Mouse (Mus musculus) intestine, embryonic 15.5 days (tissue): ENCODE measurements around the gene Zfp574. TPM values are rescaled to one million over a fixed set of nuclear protein-coding genes. Genes with fewer than 3 reads are reported as not detected.
"Not testable (repeated sequence)": the region's sequence is repeated elsewhere in the genome, so short reads cannot be mapped to it uniquely, and the experiment has no call there.

ENCODE experiments used
- ATAC-seq: fragments of 200-750 bp; cut with Nextera tagmentation; 2 replicates; pipeline ENCODE4 v1.8.0; 2017; ENCODE audit warnings: moderate TSS enrichment, moderate library complexity
- H3K27ac ChIP-seq: fragments of 300-500 bp; sonication (generic); 2 replicates; pipeline ENCODE4 v1.5.1; 2015; ENCODE audit warnings: mild to moderate bottlenecking, inconsistent platforms
- H3K27me3 ChIP-seq: fragments of 300-500 bp; sonication (generic); replicated peaks from 2 replicates; pipeline ENCODE4 v1.6.1; 2015; ENCODE audit warnings: inconsistent platforms
- H3K36me3 ChIP-seq: fragments of 300-500 bp; sonication (generic); 2 replicates; pipeline ENCODE4 v1.6.1; 2015; ENCODE audit warnings: inconsistent platforms
- H3K4me1 ChIP-seq: fragments of 300-500 bp; sonication (generic); replicated peaks from 2 replicates; pipeline ENCODE4 v1.6.1; 2015; ENCODE audit warnings: inconsistent platforms
- H3K4me2 ChIP-seq: fragments of 300-500 bp; sonication (generic); replicated peaks from 2 replicates; pipeline ENCODE4 v1.6.1; 2015; ENCODE audit warnings: mild to moderate bottlenecking, inconsistent platforms
- H3K4me3 ChIP-seq: fragments of 300-500 bp; sonication (generic); replicated peaks from 2 replicates; pipeline ENCODE4 v1.5.1; 2015; ENCODE audit warnings: inconsistent platforms
- H3K9ac ChIP-seq: fragments of 300-500 bp; sonication (generic); 2 replicates; pipeline ENCODE4 v1.6.1; 2015; ENCODE audit warnings: inconsistent platforms
- H3K9me3 ChIP-seq: fragments of 300-500 bp; sonication (generic); 2 replicates; pipeline ENCODE4 v1.6.1; 2016; ENCODE audit warnings: inconsistent platforms
- WGBS: fragments of 180-500 bp; shearing (Covaris S2); methylation state at CpG from one replicate; pipeline ENCODE4 v1.1.7; 2015; 5-methylcytosine and 5-hydroxymethylcytosine counted together
- polyA plus RNA-seq: library from polyadenylated mRNA; unstranded; fragments of >200 nt; fragmentation: Nextera tagmentation; extraction: Ambion mirVana; gene quantifications from 2 replicates; pipeline ENCODE4 v1.2.1, GENCODE M21; 2015

Gene Zfp574
- 24.7 and 25.3 TPM in 2 replicates for polyA plus RNA-seq

DNA sequence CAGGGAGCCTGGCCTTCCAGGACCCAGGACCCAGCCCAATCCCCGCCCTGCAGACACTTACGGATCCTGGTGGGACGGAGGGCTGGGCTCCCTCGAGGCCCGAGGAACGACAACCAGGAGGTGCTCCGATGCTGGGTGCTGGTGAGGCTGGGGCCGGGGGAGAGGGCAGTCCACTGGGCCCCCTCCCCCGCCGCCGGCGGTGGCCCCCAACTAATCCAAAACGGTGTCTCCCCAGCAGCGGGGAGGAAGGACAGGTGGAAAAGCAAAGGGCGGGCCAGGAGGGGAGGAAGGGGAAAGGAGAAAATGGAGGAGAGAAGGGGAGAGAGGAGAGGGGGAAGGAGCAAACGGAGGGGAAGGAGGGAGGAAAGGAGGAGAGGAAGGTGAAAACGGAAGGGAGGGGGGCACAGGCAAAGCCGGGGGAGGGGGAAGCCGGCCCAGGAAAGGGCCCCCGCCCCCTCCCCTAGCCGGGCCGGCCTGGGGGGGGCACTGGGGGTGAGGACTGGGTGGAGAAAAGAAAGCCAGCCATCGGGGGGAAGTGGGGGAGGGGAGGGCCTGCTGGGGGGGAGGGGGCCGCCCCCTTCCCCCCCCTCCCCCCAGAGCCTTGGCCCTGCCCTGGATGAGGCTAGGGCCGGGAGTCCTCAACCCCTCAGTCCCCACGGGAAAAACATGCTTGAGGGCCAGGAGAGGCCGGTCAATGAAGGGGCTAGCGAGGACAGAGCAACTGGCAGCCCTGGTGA lies at the start of gene Zfp574, which contains the start of gene Grik5:
Zfp574 (plus strand) TSS at position 589 of the 737 bp plus-strand sequence.
Grik5 (minus strand) TSS at position 368 of the 737 bp plus-strand sequence.
- Histone ChIP-seq H3K4me1 (peaks cover 27% of the 10 kb centered on the region), H3K36me3 (peaks cover 9% of the 10 kb centered on the region; the same call in 1 of the 2 replicates), H3K27ac (peak within 1 kb of the TSS; percentile 82), H3K4me3 (peak within 1 kb of the TSS; percentile 62), H3K27me3 (no peaks in the 10 kb centered on the region), H3K4me2 (peak within 1 kb of the TSS; percentile 94), H3K9ac (peak within 1 kb of the TSS; percentile 70), H3K9me3 (no peaks in the 10 kb centered on the region)
- ATAC-seq, result no peak; the same call in 1 of the 2 replicates
- WGBS, result 2% methylated on average over 26 of the region's 28 CpGs

GRCm38 (mm10) chr7:25025855-25026439 lies 46.4 kb upstream of the Zfp574 start:
- 0 out of 2 replicates have a peak, but pooled peaks have one; percentile 17 for ATAC-seq
- Histone ChIP-seq H3K9me3 (no peaks in the 10 kb centered on the region), H3K27me3 (no peaks in the 10 kb centered on the region), H3K27ac (no peak overlapping the region), H3K4me2 (no peak overlapping the region), H3K9ac (no peak overlapping the region), H3K36me3 (peaks cover 15% of the 10 kb centered on the region; the same call in 1 of the 2 replicates), H3K4me3 (no peak overlapping the region), H3K4me1 (no peaks in the 10 kb centered on the region)
- WGBS, result 62% methylated on average over 10 of the region's 10 CpGs

GRCm38 (mm10) chr7:25026452-25026851 lies 45.9 kb upstream of the Zfp574 start:
- Histone ChIP-seq H3K36me3 (peaks cover 11% of the 10 kb centered on the region; the same call in 1 of the 2 replicates), H3K4me3 (no peak overlapping the region), H3K27me3 (no peaks in the 10 kb centered on the region), H3K4me1 (no peaks in the 10 kb centered on the region), H3K9ac (no peak overlapping the region), H3K4me2 (no peak overlapping the region), H3K27ac (no peak overlapping the region), H3K9me3 (no peaks in the 10 kb centered on the region)
- ATAC-seq, result no peak
- 71% methylated on average over 7 of the region's 7 CpGs for WGBS

GRCm38 (mm10) chr7:25030032-25030753 lies 42.2 kb upstream of the Zfp574 start:
- 0 out of 2 replicates have a peak, but pooled peaks have one; percentile 34 for ATAC-seq
- Histone ChIP-seq H3K9me3 (no peaks in the 10 kb centered on the region), H3K27ac (no peak overlapping the region), H3K27me3 (no peaks in the 10 kb centered on the region), H3K36me3 (peaks cover 7% of the 10 kb centered on the region; the same call in 1 of the 2 replicates), H3K4me1 (no peaks in the 10 kb centered on the region), H3K4me3 (no peak overlapping the region), H3K4me2 (no peak overlapping the region), H3K9ac (no peak overlapping the region)
- 41% methylated on average over 5 of the region's 5 CpGs for WGBS

- peaks cover 7% of the 10 kb centered on the region; the same call in 1 of the 2 replicates for H3K36me3 ChIP-seq
- H3K27me3 ChIP-seq, result no peaks in the 10 kb centered on the region
- no peak overlapping the region for H3K9ac ChIP-seq
- H3K4me1 ChIP-seq, result no peaks in the 10 kb centered on the region
- no peaks in the 10 kb centered on the region for H3K9me3 ChIP-seq
- no peak for ATAC-seq
- H3K27ac ChIP-seq, result no peak overlapping the region
- no peak overlapping the region for H3K4me3 ChIP-seq
- WGBS, result 80% methylated on average over 3 of the region's 3 CpGs
- no peak overlapping the region for H3K4me2 ChIP-seq
Measured at GRCm38 (mm10) chr7:25031528-25031927, 40.8 kb upstream of the Zfp574 start.

- Histone ChIP-seq H3K4me2 (no peak overlapping the region), H3K9ac (no peak overlapping the region), H3K27ac (no peak overlapping the region), H3K4me3 (no peak overlapping the region), H3K4me1 (no peaks in the 10 kb centered on the region), H3K27me3 (no peaks in the 10 kb centered on the region), H3K9me3 (no peaks in the 10 kb centered on the region), H3K36me3 (no peaks in the 10 kb centered on the region; the same call in 1 of the 2 replicates)
- no peak for ATAC-seq
- 90% methylated on average over 4 of the region's 4 CpGs for WGBS
Measured at GRCm38 (mm10) chr7:25034796-25035195, 37.6 kb upstream of the Zfp574 start.

DNA sequence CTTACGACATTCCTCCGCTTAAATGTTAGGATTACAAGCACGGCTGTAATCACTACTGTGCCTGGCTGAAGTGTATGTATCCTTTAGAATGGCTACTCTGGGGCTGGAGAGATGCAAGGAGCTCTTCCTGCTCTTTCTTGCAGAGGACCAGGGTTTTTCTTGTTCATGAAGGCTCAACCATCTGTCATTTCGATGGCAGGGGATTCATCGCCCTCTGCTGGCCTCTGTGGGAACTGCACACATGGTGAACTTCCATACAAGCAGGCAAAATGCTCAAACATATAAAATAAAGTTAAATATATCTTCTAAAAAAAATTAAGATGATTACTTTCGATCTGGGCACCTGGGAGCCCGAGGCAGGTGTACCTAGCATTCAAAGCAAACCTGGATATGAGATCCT lies 36.5 kb upstream of the Zfp574 start:
- H3K36me3 ChIP-seq, result no peaks in the 10 kb centered on the region; the same call in 1 of the 2 replicates
- no peaks in the 10 kb centered on the region for H3K27me3 ChIP-seq
- no peak overlapping the region for H3K4me2 ChIP-seq
- WGBS, result 56% methylated on average over 7 of the region's 7 CpGs
- no peaks in the 10 kb centered on the region for H3K9me3 ChIP-seq
- H3K4me3 ChIP-seq, result no peak overlapping the region
- no peaks in the 10 kb centered on the region for H3K4me1 ChIP-seq
- no peak overlapping the region for H3K9ac ChIP-seq
- no peak for ATAC-seq
- no peak overlapping the region for H3K27ac ChIP-seq

GRCm38 (mm10) chr7:25041921-25042320 lies 30.4 kb upstream of the Zfp574 start:
- no peak for ATAC-seq
- WGBS, result 87% methylated on average over 12 of the region's 12 CpGs

GRCm38 (mm10) chr7:25044599-25044998 lies 27.8 kb upstream of the Zfp574 start:
- 86% methylated on average over 7 of the region's 7 CpGs for WGBS
- peaks cover 12% of the 10 kb centered on the region; the same call in 1 of the 2 replicates for H3K36me3 ChIP-seq

More at GRCm38 (mm10) chr7:25041921-25042320, 30.4 kb upstream of the Zfp574 start:
- H3K4me2 ChIP-seq, result no peak overlapping the region
- no peak overlapping the region for H3K27ac ChIP-seq
- no peak overlapping the region for H3K9ac ChIP-seq
- H3K36me3 ChIP-seq, result peaks cover 12% of the 10 kb centered on the region; the same call in 1 of the 2 replicates
- H3K4me1 ChIP-seq, result no peaks in the 10 kb centered on the region
- H3K9me3 ChIP-seq, result no peaks in the 10 kb centered on the region
- H3K4me3 ChIP-seq, result no peak overlapping the region
- H3K27me3 ChIP-seq, result no peaks in the 10 kb centered on the region

DNA sequence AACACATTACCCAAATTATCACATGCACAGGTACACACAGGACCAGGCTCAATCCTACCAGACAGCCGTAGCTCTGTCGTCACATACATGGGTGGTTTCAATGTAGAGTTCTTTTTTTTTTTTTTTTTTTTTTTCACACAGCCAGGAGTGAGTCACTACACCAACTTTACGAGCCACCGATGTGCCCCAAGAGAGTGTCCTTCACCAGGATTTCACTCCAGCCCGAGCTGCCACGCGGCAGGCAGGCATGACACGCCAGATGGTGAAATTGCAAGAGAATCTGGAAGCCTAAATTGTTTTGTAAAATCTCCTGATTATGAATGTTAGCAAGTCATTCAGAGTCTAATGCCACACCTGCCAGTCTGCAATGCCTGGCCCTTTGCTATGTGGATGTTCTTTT lies 25.0 kb upstream of the Zfp574 start:
- H3K9ac ChIP-seq, result no peak overlapping the region
- H3K36me3 ChIP-seq, result peaks cover 12% of the 10 kb centered on the region; the same call in 1 of the 2 replicates
- no peaks in the 10 kb centered on the region for H3K9me3 ChIP-seq
- no peak for ATAC-seq
- H3K27ac ChIP-seq, result no peak overlapping the region
- no peaks in the 10 kb centered on the region for H3K4me1 ChIP-seq
- no peaks in the 10 kb centered on the region for H3K27me3 ChIP-seq
- no peak overlapping the region for H3K4me3 ChIP-seq
- H3K4me2 ChIP-seq, result no peak overlapping the region
- 90% methylated on average over 8 of the region's 8 CpGs for WGBS

More at GRCm38 (mm10) chr7:25044599-25044998, 27.8 kb upstream of the Zfp574 start:
- not testable (repeated sequence) for H3K27ac ChIP-seq, H3K4me3 ChIP-seq, H3K27me3 ChIP-seq, H3K4me1 ChIP-seq, H3K4me2 ChIP-seq, H3K9ac ChIP-seq, H3K9me3 ChIP-seq
- peak; percentile 62 for ATAC-seq

- no peak overlapping the region for H3K4me2 ChIP-seq
- H3K9me3 ChIP-seq, result no peaks in the 10 kb centered on the region
- no peak overlapping the region for H3K27ac ChIP-seq
- no peak overlapping the region for H3K4me3 ChIP-seq
- H3K27me3 ChIP-seq, result no peaks in the 10 kb centered on the region
- WGBS, result 81% methylated on average over 16 of the region's 16 CpGs
- ATAC-seq, result no peak
- no peak overlapping the region for H3K9ac ChIP-seq
- no peaks in the 10 kb centered on the region for H3K4me1 ChIP-seq
- H3K36me3 ChIP-seq, result peaks cover 9% of the 10 kb centered on the region; the same call in 1 of the 2 replicates
Measured at GRCm38 (mm10) chr7:25049295-25049930, 23.0 kb upstream of the Zfp574 start.
